Mouse (Mus musculus): ENCODE data around the gene Ganc.

GRCm38 (mm10) chr2:120404823-120405765, 1.4 kb downstream of the Ganc start:
- no peak for TF ChIP-seq MAFK (IDR thresholded peaks at IDR 0.05; ENCODE audit: insufficient read depth, low read depth, low read length)
- TF ChIP-seq ZC3H11A (IDR thresholded peaks at IDR 0.05; ENCODE audit: borderline replicate concordance, low read depth, low read length): no peak
- no peak for TF ChIP-seq ZNF384 (IDR thresholded peaks at IDR 0.05; ENCODE audit: low read depth, low read length)
- TF ChIP-seq CHD2 (IDR thresholded peaks at IDR 0.05; ENCODE audit: low read depth, low read length): no peak
